Mouse (Mus musculus) E14TG2a.4 (cell line): Measurements from ENCODE around the gene Dvl1.

Experiments
- CTCF ChIP-seq: conservative IDR thresholded peaks from 2 replicates; pipeline ENCODE4 v1.5.1; 2014; ENCODE audit warnings: low read length
- NANOG ChIP-seq: IDR thresholded peaks from 2 replicates; pipeline ENCODE4 v1.6.1; 2014; ENCODE audit warnings: borderline replicate concordance, low read length, mixed read lengths
- POU5F1 ChIP-seq: IDR thresholded peaks from 2 replicates; pipeline ENCODE4 v1.6.1; 2014; ENCODE audit warnings: low read length, borderline replicate concordance

DNA sequence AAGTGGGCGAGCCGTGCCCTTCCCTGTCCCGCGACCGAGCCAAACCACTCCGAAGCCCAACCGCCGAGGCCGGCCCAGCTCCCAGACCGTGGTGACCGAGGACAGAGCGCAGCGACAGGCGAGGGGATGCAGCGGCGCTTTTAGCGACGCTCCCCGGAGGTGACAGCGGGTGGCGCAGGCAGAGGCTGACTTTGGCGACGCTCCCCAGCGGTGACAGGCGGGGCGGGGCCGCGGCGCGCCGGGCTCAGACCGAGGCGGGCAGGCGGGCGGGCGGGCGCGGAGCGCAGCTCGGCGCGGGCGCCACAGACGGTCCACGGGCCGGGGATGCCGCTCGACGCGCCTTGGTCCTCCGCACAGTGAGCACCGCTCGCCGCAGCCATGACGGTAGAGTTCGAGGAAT is 44.8 kb downstream of the Dvl1 start:
- no peak for TF ChIP-seq CTCF
- no peak for TF ChIP-seq POU5F1
- no peak for TF ChIP-seq NANOG
